Mouse (Mus musculus): ENCODE data around the gene Dennd1a. TPM values are rescaled to one million over a fixed set of nuclear protein-coding genes. Genes with fewer than 3 reads are reported as not detected.

Dennd1a gene
- polyA plus RNA-seq, 1 experiment from 2014 or later = 17.3 TPM

- no peaks in the 10 kb centered on the region for H3K36me3 ChIP-seq (replicated peaks)
- no peaks in the 10 kb centered on the region for H3K27me3 ChIP-seq (ENCODE audit: poor library complexity, severe bottlenecking)
- H3K4me3 ChIP-seq = no peak overlapping the region
- no peak for DNase-seq (ENCODE audit: extremely low spot score, low spot score)
- no peak overlapping the region; the same call in 1 of the 2 replicates for H3K27ac ChIP-seq
- WGBS = 89% methylated on average over 3 of the region's 3 CpGs
- no peaks in the 10 kb centered on the region for H3K9me3 ChIP-seq
- peaks cover 28% of the 10 kb centered on the region for H3K4me1 ChIP-seq
Observed at GRCm38 (mm10) chr2:38184977-38185376, 102.2 kb downstream of the Dennd1a start.

- no peak overlapping the region for H3K27ac ChIP-seq
- H3K36me3 ChIP-seq (replicated peaks) = no peaks in the 10 kb centered on the region
- H3K4me1 ChIP-seq = peaks cover 28% of the 10 kb centered on the region
- DNase-seq (ENCODE audit: extremely low spot score, low spot score) = no peak
- H3K9me3 ChIP-seq = no peaks in the 10 kb centered on the region
- no peaks in the 10 kb centered on the region for H3K27me3 ChIP-seq (ENCODE audit: poor library complexity, severe bottlenecking)
- WGBS = 72% methylated on average over 1 of the region's 1 CpGs
- no peak overlapping the region for H3K4me3 ChIP-seq
Observed at GRCm38 (mm10) chr2:38183881-38184280, 103.3 kb downstream of the Dennd1a start.

- DNase-seq (ENCODE audit: extremely low spot score, low spot score) = no peak
- H3K36me3 ChIP-seq (replicated peaks) = no peaks in the 10 kb centered on the region
- no peak overlapping the region for H3K27ac ChIP-seq
- no peaks in the 10 kb centered on the region for H3K9me3 ChIP-seq
- no peaks in the 10 kb centered on the region for H3K27me3 ChIP-seq (ENCODE audit: poor library complexity, severe bottlenecking)
- 51% methylated on average over 1 of the region's 1 CpGs for WGBS
- H3K4me1 ChIP-seq = peaks cover 28% of the 10 kb centered on the region
- no peak overlapping the region for H3K4me3 ChIP-seq
Observed at GRCm38 (mm10) chr2:38182283-38182682, 104.9 kb downstream of the Dennd1a start.

DNA sequence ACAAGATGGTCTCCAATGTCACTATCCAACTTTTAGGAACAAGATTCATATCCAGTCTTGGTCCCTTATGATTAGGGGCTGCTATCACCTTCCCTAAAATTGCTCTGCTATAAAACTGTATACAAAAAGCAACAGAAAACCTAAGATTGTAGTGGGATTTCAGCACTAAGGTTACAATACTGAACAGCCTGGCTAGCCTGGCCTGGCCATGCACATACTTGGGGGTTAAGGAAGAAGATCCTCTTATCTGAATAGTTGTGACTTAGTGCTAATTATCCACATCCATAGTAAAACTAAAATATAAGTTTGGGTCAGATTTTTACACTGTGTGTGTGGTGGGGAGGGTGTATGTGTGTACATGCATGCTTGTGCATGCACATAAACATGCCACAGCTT lies 109.6 kb downstream of the Dennd1a start:
- Histone ChIP-seq H3K27ac (no peak overlapping the region), H3K4me3 (no peak overlapping the region), H3K9me3 (no peaks in the 10 kb centered on the region), H3K27me3 (ENCODE audit: poor library complexity, severe bottlenecking) (no peaks in the 10 kb centered on the region), H3K4me1 (peaks cover 21% of the 10 kb centered on the region), H3K36me3 (replicated peaks) (no peaks in the 10 kb centered on the region)
- DNase-seq (ENCODE audit: extremely low spot score, low spot score) = no peak

DNA sequence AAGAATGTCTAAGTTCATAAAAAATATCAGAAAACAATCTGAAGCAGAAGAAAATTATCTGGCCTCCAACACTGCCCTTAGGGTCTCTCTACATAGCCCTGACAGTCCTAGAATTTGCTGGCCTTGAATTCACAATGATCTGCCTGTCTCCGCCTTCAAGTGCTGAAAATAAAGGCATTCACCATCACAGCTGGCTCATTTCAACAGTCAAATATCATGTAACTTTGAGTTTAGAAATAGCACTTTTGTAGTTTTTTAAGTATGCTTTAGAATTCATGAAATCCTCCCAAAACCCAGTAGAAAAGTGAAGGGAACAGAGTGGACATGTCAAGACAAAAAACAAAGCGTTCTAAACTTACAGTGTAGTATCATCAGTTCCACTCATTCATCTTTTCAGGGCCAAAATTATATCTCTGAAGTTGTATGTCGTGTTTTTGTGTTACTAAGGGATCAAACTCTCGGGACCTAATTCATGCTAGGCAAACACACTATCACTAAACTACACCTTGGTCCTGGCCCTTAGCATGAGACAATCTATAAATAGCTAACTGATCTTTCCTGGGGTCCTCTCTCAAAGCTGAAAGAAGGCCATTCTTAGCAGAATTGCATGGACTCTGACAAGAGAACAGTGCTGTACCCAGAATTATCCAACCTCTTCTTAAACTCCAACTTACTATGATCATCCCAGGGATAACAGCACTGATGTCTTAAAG lies 110.2 kb downstream of the Dennd1a start:
- no peaks in the 10 kb centered on the region for H3K36me3 ChIP-seq (replicated peaks)
- H3K4me1 ChIP-seq = peaks cover 17% of the 10 kb centered on the region
- no peaks in the 10 kb centered on the region for H3K27me3 ChIP-seq (ENCODE audit: poor library complexity, severe bottlenecking)
- no peaks in the 10 kb centered on the region for H3K9me3 ChIP-seq
- WGBS = 84% methylated on average over 4 of the region's 4 CpGs
- H3K4me3 ChIP-seq = no peak overlapping the region
- no peak for DNase-seq (ENCODE audit: extremely low spot score, low spot score)
- no peak overlapping the region for H3K27ac ChIP-seq

DNA sequence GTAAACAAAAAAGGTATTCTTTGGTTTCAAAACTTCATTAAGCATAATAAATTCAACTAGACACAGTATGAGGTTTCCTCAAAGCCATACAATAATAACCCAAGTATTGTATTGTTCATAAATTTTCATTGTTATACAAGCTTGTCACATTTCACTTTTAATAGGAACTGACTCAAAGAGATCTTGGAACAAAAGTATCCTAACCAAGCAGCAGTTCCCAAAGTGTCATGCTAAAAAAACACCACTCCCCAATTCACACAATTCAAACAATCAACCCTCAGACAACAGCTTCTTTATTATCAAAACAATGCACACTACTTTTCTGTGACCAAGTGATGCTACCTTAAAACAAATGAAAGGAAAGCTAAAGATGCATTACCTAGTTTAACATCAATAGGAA lies 111.9 kb downstream of the Dennd1a start:
- no peaks in the 10 kb centered on the region for H3K36me3 ChIP-seq (replicated peaks)
- H3K27ac ChIP-seq = no peak overlapping the region
- no peak for DNase-seq (ENCODE audit: extremely low spot score, low spot score)
- peaks cover 17% of the 10 kb centered on the region for H3K4me1 ChIP-seq
- H3K9me3 ChIP-seq = no peaks in the 10 kb centered on the region
- no peaks in the 10 kb centered on the region for H3K27me3 ChIP-seq (ENCODE audit: poor library complexity, severe bottlenecking)
- H3K4me3 ChIP-seq = no peak overlapping the region

- Histone ChIP-seq H3K9me3 (no peaks in the 10 kb centered on the region), H3K27ac (no peak overlapping the region), H3K4me3 (no peak overlapping the region), H3K4me1 (peaks cover 16% of the 10 kb centered on the region), H3K27me3 (ENCODE audit: poor library complexity, severe bottlenecking) (peaks cover 30% of the 10 kb centered on the region; the same call in 1 of the 2 replicates), H3K36me3 (replicated peaks) (no peaks in the 10 kb centered on the region)
- no peak for DNase-seq (ENCODE audit: extremely low spot score, low spot score)
- 85% methylated on average over 3 of the region's 3 CpGs for WGBS
Observed at GRCm38 (mm10) chr2:38168606-38169005, 118.6 kb downstream of the Dennd1a start.

GRCm38 (mm10) chr2:38165966-38166365 lies 121.2 kb downstream of the Dennd1a start:
- Histone ChIP-seq H3K4me3 (no peak overlapping the region), H3K36me3 (replicated peaks) (no peaks in the 10 kb centered on the region), H3K4me1 (peaks cover 34% of the 10 kb centered on the region), H3K27me3 (ENCODE audit: poor library complexity, severe bottlenecking) (peaks cover 34% of the 10 kb centered on the region; the same call in 1 of the 2 replicates), H3K27ac (no peak overlapping the region), H3K9me3 (no peaks in the 10 kb centered on the region)
- no peak for DNase-seq (ENCODE audit: extremely low spot score, low spot score)
- WGBS = 47% methylated on average over 5 of the region's 5 CpGs

DNA sequence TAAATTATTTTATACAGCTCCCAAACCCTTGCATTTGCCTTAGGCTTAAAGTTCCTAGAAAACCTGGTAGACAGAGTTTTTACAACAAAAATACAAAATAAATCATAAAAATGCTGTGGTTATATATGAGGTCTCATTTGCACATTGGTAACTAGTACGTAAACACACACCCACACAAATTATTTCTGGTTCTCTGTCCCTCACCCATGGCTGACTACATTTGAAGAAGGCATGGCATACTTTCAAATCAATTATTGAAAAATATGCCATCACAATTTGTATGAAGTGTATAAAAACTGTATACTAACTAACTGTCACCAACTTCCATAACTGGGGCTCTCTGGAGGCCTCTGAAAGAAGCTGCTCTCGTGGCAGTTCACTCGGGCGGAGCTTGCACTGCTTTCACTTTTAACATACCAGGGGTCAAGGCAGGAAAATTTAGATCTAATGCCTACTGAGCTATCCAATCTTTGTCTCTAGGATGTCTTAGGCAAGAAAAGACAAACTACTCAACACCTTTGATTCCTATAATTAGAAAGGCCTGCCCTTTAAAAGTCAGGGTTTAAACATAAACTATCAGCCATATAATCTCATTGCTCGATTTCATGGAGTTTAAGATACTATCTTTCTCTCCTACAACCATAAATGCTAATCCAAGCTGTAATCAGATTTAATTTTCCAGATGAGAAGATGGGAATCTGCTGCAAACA lies 122.7 kb downstream of the Dennd1a start:
- H3K36me3 ChIP-seq (replicated peaks) = no peaks in the 10 kb centered on the region
- H3K9me3 ChIP-seq = no peaks in the 10 kb centered on the region
- no peak overlapping the region for H3K27ac ChIP-seq
- 53% methylated on average over 5 of the region's 5 CpGs for WGBS
- DNase-seq (ENCODE audit: extremely low spot score, low spot score) = no peak
- peaks cover 39% of the 10 kb centered on the region for H3K4me1 ChIP-seq
- no peak overlapping the region for H3K4me3 ChIP-seq
- H3K27me3 ChIP-seq (ENCODE audit: poor library complexity, severe bottlenecking) = peaks cover 34% of the 10 kb centered on the region; the same call in 1 of the 2 replicates

GRCm38 (mm10) chr2:38162486-38162885 lies 124.7 kb downstream of the Dennd1a start:
- Histone ChIP-seq H3K27ac (no peak overlapping the region), H3K4me3 (no peak overlapping the region), H3K9me3 (no peaks in the 10 kb centered on the region), H3K36me3 (replicated peaks) (no peaks in the 10 kb centered on the region), H3K4me1 (peaks cover 41% of the 10 kb centered on the region), H3K27me3 (ENCODE audit: poor library complexity, severe bottlenecking) (peaks cover 22% of the 10 kb centered on the region; the same call in 1 of the 2 replicates)
- DNase-seq (ENCODE audit: extremely low spot score, low spot score) = no peak
- WGBS = 54% methylated on average over 3 of the region's 3 CpGs

- 85% methylated on average over 1 of the region's 1 CpGs for WGBS
- no peak for DNase-seq (ENCODE audit: extremely low spot score, low spot score)
Observed at GRCm38 (mm10) chr2:38161484-38161883, 125.7 kb downstream of the Dennd1a start.

GRCm38 (mm10) chr2:38159736-38160135 lies 127.5 kb downstream of the Dennd1a start:
- H3K27ac ChIP-seq = no peak overlapping the region
- no peak for DNase-seq (ENCODE audit: extremely low spot score, low spot score)
- 93% methylated on average over 1 of the region's 1 CpGs for WGBS
- peaks cover 49% of the 10 kb centered on the region for H3K4me1 ChIP-seq
- no peaks in the 10 kb centered on the region for H3K9me3 ChIP-seq
- no peaks in the 10 kb centered on the region for H3K36me3 ChIP-seq (replicated peaks)
- 0 out of 2 replicates have a peak, but pooled peaks cover 7% of the 10 kb centered on the region for H3K27me3 ChIP-seq (ENCODE audit: poor library complexity, severe bottlenecking)
- H3K4me3 ChIP-seq = no peak overlapping the region

More at GRCm38 (mm10) chr2:38161484-38161883, 125.7 kb downstream of the Dennd1a start:
- H3K9me3 ChIP-seq = no peaks in the 10 kb centered on the region
- no peak overlapping the region for H3K4me3 ChIP-seq
- peaks cover 51% of the 10 kb centered on the region for H3K4me1 ChIP-seq
- H3K27ac ChIP-seq = no peak overlapping the region
- 0 out of 2 replicates have a peak, but pooled peaks cover 14% of the 10 kb centered on the region for H3K27me3 ChIP-seq (ENCODE audit: poor library complexity, severe bottlenecking)
- no peaks in the 10 kb centered on the region for H3K36me3 ChIP-seq (replicated peaks)

- no peak for DNase-seq (ENCODE audit: extremely low spot score, low spot score)
- no peaks in the 10 kb centered on the region for H3K36me3 ChIP-seq (replicated peaks)
- H3K4me3 ChIP-seq = no peak overlapping the region
- no peaks in the 10 kb centered on the region for H3K9me3 ChIP-seq
- H3K27ac ChIP-seq = peak overlapping the region; percentile 27; the same call in 1 of the 2 replicates
- H3K4me1 ChIP-seq = peaks cover 30% of the 10 kb centered on the region
- no peaks in the 10 kb centered on the region for H3K27me3 ChIP-seq (ENCODE audit: poor library complexity, severe bottlenecking)
- 56% methylated on average over 1 of the region's 1 CpGs for WGBS
Observed at GRCm38 (mm10) chr2:38157002-38157401, 130.2 kb downstream of the Dennd1a start.
